Mouse (Mus musculus): ENCODE measurements at regions not wholly inside any gene's neighbourhood (a gene's known extent, or its start where the extent isn't known, plus 50 kb on each side); places are given as distances from the start of the nearest gene placed in this dataset.

- DNase-seq (ENCODE audit: low read depth, low spot score), result no peak
Observed at GRCm38 (mm10) chr1:121842381-121843075, 274.7 kb upstream of the Ddx18 start.

GRCm38 (mm10) chr1:121833559-121833958 is 265.8 kb upstream of the Ddx18 start:
- DNase-seq (ENCODE audit: low read depth, low spot score), result no peak

- DNase-seq (ENCODE audit: low read depth, low spot score), result no peak
Observed at GRCm38 (mm10) chr1:121830242-121830641, 262.5 kb upstream of the Ddx18 start.

DNA sequence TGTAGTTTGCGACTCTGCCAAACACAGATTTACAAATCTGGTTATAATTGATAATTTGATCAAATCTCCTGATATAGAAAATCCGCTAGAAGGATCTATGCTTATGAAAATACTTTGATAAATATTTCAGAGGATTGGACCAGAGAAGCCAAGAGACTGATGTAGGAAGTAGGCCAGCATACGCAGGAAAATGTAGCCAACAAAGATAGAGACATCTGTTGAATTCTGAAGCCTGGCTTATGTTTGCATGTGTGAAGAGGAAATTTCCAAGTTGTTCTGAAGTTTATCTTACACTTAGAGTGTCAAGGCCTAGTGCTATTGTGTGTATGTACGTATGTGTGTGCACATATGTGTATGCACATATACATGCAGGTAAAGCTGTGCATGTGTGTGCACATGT is 255.2 kb upstream of the Ddx18 start:
- no peak for DNase-seq (ENCODE audit: low read depth, low spot score)

DNA sequence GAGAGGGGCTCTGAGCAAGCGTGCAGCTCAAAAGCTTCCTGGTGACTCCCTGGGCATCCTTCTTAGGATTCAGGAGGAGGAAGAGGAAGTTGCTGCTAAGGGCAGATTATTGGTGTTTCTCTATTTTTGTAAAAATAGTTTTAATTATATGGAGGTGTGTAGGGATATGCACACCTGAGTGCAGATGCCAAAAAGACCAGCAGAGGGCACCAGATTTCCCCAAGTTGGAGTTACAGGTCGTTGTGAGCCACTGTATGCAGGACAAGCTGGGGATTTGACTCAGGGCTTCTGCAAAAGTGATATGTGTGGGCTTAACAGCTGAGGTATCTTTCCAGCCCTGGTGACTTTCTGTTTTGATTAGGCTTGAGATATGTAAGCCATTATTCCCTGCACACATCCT is 235.5 kb upstream of the Ddx18 start:
- no peak for DNase-seq (ENCODE audit: low read depth, low spot score)

DNA sequence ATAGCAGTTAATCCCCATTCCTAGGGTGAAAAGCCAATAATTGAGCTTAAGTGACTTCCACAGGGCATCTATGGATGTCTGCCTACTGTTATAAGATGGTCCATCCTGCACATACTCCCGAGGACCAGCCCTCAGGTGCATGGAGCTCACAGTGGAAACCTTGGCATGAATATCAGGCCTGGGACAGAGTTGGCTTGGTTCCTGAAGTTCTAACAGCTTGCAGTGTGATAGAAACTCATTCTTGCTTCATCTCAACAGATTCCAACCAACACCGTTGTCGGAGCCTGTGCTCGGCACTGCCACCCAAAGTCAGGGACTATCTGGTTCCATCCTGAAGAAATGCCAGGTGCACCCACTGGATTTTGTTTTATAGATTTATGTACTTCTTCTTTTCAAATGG is 234.7 kb upstream of the Ddx18 start:
- no peak for DNase-seq (ENCODE audit: low read depth, low spot score)

DNA sequence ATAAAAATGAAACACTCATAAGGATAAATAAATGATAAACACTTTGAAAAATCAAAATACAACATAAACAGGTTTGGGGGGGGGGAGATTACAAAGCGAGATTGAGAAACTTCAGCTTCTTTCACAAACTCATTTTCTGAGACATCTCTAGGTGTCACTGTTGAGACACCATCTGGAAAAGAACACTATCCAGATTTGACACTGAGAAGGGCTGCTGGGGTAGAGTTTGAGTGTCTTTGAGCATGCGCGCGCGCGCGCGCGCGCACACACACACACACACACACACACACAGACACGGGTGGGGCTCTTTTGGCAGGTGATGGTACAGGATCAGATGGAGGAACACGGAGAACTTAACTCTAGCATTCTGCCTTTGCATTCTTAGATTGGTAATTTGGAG is 230.7 kb upstream of the Ddx18 start:
- no peak for DNase-seq (ENCODE audit: low read depth, low spot score)

DNA sequence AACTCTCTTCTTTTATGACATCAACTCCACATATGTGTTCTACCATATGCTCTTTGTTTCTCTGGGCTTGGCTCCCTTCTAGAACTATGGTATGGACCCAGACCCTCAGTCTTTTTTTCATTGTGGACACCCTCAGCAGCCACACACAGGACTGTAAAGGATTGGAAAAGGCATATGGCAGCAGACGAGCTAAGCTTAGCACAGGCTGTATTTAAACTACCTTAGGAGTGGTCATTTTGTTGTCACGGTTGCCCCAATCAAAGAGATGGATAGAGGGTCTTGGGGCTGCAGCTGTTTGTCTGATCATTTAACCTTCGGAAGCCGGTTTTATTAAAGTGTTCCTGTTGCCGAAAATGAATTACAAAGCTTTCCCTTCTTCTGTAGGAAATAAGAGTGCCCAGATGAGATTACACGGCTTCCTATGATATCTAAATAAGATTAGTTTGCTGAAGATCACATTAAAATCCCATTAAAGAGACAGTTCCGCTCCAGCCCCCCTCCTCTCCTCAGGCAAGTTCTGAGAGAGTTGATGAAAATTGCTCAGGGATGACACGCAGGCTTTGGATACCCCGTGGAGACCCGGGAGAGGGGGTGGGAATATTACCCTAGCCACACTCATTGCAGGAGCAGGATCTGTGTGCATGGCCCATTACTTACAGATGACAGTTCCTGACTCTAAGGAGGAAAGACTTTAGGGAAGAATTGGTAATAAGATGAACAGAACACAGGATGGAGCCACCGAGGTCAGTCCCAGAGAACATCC is 227.4 kb upstream of the Ddx18 start:
- no peak for DNase-seq (ENCODE audit: low read depth, low spot score)

DNA sequence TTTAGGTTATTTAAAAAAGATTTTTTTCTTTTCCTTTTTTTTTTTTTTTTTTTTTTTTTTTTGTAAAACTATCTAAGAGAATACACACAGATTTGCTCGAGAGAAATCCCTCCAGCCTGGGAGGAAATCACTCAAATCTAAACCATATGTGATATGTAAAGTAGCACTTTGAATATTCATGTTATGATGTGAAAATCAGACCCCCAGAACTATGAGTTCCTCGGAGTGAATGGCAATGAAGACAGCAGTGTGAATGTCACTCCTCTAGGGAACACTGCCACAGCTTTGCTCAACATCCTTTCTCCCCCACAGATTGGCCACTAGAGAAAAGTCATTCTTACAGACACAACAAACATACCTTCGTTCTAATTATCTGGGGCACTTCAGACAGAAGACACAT is 217.8 kb upstream of the Ddx18 start:
- DNase-seq (ENCODE audit: low read depth, low spot score), result no peak

GRCm38 (mm10) chr1:121773988-121774387 is 206.2 kb upstream of the Ddx18 start:
- DNase-seq (ENCODE audit: low read depth, low spot score), result no peak

DNA sequence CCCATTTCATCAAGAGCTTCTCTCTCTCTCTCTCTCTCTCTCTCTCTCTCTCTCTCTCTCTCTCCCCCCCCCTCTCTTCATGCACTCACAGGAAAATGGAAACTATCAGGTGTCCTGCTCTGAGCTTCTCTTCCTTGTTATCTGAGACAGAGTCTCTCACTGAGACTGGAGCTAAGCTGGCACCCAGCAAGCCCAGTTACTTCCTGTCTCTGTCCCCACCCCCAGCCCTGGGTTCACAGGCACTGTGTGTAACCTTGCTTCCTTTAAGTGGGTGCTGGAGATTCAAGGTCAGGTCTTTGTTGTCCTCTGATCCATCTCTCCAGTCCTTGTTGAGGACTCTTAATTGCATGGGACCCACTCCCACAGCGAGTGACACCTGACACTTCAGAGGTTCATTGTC is 203.7 kb upstream of the Ddx18 start:
- DNase-seq (ENCODE audit: low read depth, low spot score), result no peak

- no peak for DNase-seq (ENCODE audit: low read depth, low spot score)
Observed at GRCm38 (mm10) chr1:121770936-121771335, 203.1 kb upstream of the Ddx18 start.

GRCm38 (mm10) chr1:121760086-121760485 is 192.3 kb upstream of the Ddx18 start:
- no peak for DNase-seq (ENCODE audit: low read depth, low spot score)

GRCm38 (mm10) chr1:121745181-121745580 is 177.4 kb upstream of the Ddx18 start:
- no peak for DNase-seq (ENCODE audit: low read depth, low spot score)

DNA sequence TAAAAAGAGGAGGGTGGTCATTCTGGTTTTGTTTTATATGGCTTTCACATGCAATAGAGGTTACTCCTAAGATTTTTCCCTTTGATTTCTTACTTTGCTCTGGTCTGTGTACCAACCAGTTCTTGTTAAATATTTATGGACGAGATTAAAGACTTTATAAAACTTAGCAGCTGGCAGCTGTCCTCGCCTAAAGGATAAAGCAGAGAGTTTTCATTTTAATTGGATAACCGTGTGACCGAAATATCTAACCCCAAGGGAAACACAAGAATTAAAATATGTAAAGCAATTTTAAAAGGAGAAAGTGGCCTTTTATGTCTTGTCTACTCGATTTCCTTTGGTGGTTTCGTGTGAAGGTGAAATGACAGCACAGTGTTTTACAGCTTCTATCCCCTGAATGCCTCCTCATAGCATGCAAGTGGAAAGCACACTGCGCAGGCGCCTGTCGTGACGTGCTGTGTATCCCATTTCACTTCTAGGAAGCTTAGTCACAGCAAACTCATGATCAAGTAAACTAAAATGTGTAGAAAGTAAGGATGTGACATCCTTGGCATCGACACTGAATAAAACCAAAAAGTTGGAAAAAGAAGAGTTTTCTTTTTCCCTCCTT is 167.4 kb upstream of the Ddx18 start:
- no peak for DNase-seq (ENCODE audit: low read depth, low spot score)

- no peak for DNase-seq (ENCODE audit: low read depth, low spot score)
Observed at GRCm38 (mm10) chr1:121734456-121735112, 166.8 kb upstream of the Ddx18 start.

DNA sequence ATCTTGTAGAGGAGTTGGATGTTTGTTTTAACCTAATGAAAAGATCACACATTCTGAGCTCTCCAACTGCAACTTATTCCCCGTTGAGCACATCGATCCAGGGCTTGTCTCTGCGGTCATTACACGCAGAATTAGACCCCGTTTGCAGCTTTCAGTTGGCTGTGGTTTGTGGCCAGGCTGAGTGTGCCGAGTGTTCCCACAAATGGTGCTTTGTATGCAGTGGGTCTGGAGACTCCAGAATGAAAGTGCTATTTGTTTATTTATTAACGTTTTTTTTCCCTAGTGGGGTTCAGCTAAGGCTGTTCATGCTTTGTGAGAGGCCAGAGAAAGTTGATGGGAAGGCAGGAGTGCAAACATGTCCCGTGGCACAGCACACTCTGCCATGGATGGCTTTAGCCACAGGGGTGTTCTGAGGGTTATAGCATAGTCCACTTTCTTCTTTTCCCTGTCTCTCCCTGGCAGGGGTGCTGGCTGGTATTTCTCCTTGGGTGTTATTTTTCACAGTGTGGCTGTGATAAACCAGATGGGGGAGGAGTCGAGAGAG is 141.6 kb upstream of the Ddx18 start:
- no peak for DNase-seq (ENCODE audit: low read depth, low spot score)

DNA sequence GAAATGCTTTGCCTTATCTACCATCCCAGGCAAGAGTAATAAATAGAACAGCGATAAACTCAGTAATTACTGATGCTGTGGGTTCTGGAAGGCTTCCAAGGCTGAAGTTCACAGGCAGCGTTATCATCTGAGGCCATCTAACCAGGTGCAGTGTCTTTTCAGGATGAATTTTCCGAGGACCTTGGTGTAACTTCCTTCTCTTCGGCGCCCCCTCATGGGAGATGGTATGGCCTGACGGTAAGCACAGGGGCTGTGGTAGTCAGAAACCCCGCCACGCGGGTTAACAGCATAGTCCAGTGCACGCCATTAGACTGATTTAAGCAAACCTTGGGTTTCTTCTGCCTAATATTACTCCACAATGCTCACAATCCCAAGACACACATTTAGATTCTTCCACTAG is 140.5 kb upstream of the Ddx18 start:
- peak; percentile 5 for DNase-seq (ENCODE audit: low read depth, low spot score)

DNA sequence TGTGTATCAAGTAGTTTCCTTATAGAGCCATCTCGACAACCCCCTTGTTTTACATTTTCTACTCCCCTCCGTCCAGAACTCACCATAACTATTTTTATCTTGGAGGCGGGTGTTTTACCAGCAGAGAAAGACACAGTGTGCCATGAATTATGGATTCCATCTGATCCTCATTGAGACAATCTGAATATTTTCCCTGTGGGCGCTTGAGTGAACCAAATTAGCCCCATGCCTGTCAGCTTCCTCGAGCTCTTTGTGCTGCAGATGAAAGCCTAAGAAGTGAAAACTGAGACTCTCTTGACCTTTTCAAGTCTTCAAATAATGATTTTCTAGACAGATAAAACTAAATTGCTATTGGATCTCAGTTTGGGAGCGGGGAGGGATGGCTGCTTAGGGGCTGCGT is 134.0 kb upstream of the Ddx18 start:
- DNase-seq (ENCODE audit: low read depth, low spot score), result no peak

DNA sequence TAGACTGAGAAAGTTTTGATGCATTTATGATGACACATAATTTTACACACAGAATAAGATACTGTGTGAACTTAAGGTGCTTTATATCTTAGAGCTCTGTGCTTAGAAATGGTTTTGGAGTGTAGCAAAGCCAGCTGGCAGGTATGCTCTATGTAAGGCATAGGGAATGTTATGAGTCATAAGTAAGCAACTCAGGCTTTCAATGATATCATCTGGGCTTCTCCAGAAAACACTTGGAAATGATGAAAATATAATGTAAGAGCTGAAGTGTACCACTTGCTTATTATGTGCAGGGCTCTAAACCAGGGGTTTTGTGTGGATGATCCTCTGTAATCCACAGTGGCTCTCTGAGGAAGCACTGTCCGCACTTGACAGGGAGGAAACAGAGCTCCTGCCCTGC is 86.1 kb upstream of the Ddx18 start:
- no peak for DNase-seq (ENCODE audit: low read depth, low spot score)

- no peak for DNase-seq (ENCODE audit: low read depth, low spot score)
Observed at GRCm38 (mm10) chr1:121650071-121650470, 82.3 kb upstream of the Ddx18 start.

DNA sequence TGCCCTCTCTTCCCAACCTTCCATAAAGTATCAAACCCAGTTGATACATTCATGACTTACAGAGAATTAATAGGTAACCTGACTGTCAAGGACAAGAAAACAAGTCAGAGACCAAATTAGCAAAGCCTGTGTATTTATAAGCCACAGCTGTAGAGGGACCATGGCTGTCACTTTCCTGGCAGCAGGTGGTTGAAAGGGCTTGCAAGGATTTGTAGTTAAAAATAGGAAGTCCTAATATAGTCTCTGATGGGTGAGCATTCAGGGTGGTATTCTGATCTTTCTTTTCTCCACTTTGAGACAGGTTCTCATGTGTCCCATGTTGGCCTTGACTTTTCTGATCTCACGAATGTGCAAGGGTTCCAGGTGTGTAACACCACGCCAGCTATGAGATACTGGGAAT is 63.7 kb upstream of the Ddx18 start:
- DNase-seq (ENCODE audit: low read depth, low spot score), result no peak
